Mouse (Mus musculus): ENCODE data around the gene Fam186b. TPM values are rescaled to one million over a fixed set of nuclear protein-coding genes. Genes with fewer than 3 reads are reported as not detected.
"Not testable (repeated sequence)": the region's sequence is repeated elsewhere in the genome, so short reads cannot be mapped to it uniquely, and the experiment has no call there.

The Fam186b gene
- polyA plus RNA-seq, 1 experiment from 2014 or later, result 0.13 TPM

- Histone ChIP-seq H3K27me3 (ENCODE audit: control insufficient read depth, insufficient read depth, low read length) (no peaks in the 10 kb centered on the region), H3K4me3 (ENCODE audit: low read length) (no peak overlapping the region), H3K9me3 (replicated peaks; ENCODE audit: control insufficient read depth, low read length) (no peaks in the 10 kb centered on the region), H3K4me2 (ENCODE audit: low read depth, low read length) (peak overlapping the region; percentile 49), H3K36me3 (ENCODE audit: control insufficient read depth, insufficient read depth) (no peaks in the 10 kb centered on the region), H3K4me1 (ENCODE audit: control insufficient read depth, insufficient read depth, low read length) (peaks cover 24% of the 10 kb centered on the region), H3K9ac (ENCODE audit: low read length) (no peak overlapping the region), H3K27ac (ENCODE audit: low read length) (peak overlapping the region; percentile 59)
- ATAC-seq (replicated peaks; ENCODE audit: extremely low read depth, insufficient read depth, low FRiP score), result 0 out of 2 replicates have a peak, but pooled peaks have one; percentile 14
- 60% methylated on average over 8 of the region's 8 CpGs for WGBS
These were observed 36.4 kb downstream of the Fam186b start for GRCm38 (mm10) chr15:99259167-99259729.

GRCm38 (mm10) chr15:99255241-99255749, 40.4 kb downstream of the Fam186b start:
- no peak for ATAC-seq (replicated peaks; ENCODE audit: extremely low read depth, insufficient read depth, low FRiP score)
- peaks cover 31% of the 10 kb centered on the region for H3K4me1 ChIP-seq (ENCODE audit: control insufficient read depth, insufficient read depth, low read length)
- H3K27ac ChIP-seq (ENCODE audit: low read length), result no peak overlapping the region; the same call in 1 of the 2 replicates
- no peak overlapping the region for H3K4me3 ChIP-seq (ENCODE audit: low read length)
- no peak overlapping the region for H3K9ac ChIP-seq (ENCODE audit: low read length)
- no peaks in the 10 kb centered on the region for H3K27me3 ChIP-seq (ENCODE audit: control insufficient read depth, insufficient read depth, low read length)
- WGBS, result 88% methylated on average over 6 of the region's 6 CpGs
- H3K36me3 ChIP-seq (ENCODE audit: control insufficient read depth, insufficient read depth), result no peaks in the 10 kb centered on the region
- no peak overlapping the region for H3K4me2 ChIP-seq (ENCODE audit: low read depth, low read length)
- no peaks in the 10 kb centered on the region for H3K9me3 ChIP-seq (replicated peaks; ENCODE audit: control insufficient read depth, low read length)

GRCm38 (mm10) chr15:99254477-99255005, 41.1 kb downstream of the Fam186b start:
- Histone ChIP-seq H3K27me3 (ENCODE audit: control insufficient read depth, insufficient read depth, low read length) (no peaks in the 10 kb centered on the region), H3K4me2 (ENCODE audit: low read depth, low read length) (no peak overlapping the region), H3K4me1 (ENCODE audit: control insufficient read depth, insufficient read depth, low read length) (peaks cover 34% of the 10 kb centered on the region), H3K9me3 (replicated peaks; ENCODE audit: control insufficient read depth, low read length) (no peaks in the 10 kb centered on the region), H3K9ac (ENCODE audit: low read length) (no peak overlapping the region; the same call in 1 of the 2 replicates), H3K36me3 (ENCODE audit: control insufficient read depth, insufficient read depth) (peaks cover under 1% of the 10 kb centered on the region; the same call in 1 of the 2 replicates), H3K27ac (ENCODE audit: low read length) (peak overlapping the region; percentile 74), H3K4me3 (ENCODE audit: low read length) (no peak overlapping the region)
- no peak for ATAC-seq (replicated peaks; ENCODE audit: extremely low read depth, insufficient read depth, low FRiP score)
- 66% methylated on average over 2 of the region's 2 CpGs for WGBS

DNA sequence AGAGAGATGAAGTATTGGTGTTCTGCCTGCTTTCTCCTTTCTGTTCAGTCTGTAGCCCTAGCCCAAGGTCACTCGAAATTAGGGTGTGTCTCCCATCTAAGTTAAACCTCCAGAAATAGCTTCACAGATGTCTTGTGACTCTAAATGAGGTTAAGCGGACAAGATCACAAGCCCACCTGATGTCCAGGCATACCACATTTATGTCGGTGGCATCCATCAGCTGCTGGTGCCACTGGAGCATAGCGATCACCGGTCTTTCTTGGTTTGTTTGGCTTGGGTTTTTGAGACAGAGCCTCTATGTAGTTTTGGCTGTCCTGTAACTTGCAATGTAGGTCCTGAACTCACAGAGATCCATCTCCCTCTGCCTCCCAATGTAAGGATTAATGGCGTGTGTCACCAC, 41.9 kb downstream of the Fam186b start:
- no peak overlapping the region for H3K4me2 ChIP-seq (ENCODE audit: low read depth, low read length)
- H3K36me3 ChIP-seq (ENCODE audit: control insufficient read depth, insufficient read depth), result peaks cover 2% of the 10 kb centered on the region; the same call in 1 of the 2 replicates
- H3K4me3 ChIP-seq (ENCODE audit: low read length), result no peak overlapping the region
- 88% methylated on average over 6 of the region's 6 CpGs for WGBS
- no peak overlapping the region for H3K9ac ChIP-seq (ENCODE audit: low read length)
- no peaks in the 10 kb centered on the region for H3K9me3 ChIP-seq (replicated peaks; ENCODE audit: control insufficient read depth, low read length)
- no peak for ATAC-seq (replicated peaks; ENCODE audit: extremely low read depth, insufficient read depth, low FRiP score)
- H3K4me1 ChIP-seq (ENCODE audit: control insufficient read depth, insufficient read depth, low read length), result peaks cover 33% of the 10 kb centered on the region
- no peaks in the 10 kb centered on the region for H3K27me3 ChIP-seq (ENCODE audit: control insufficient read depth, insufficient read depth, low read length)
- peak overlapping the region; percentile 67 for H3K27ac ChIP-seq (ENCODE audit: low read length)

DNA sequence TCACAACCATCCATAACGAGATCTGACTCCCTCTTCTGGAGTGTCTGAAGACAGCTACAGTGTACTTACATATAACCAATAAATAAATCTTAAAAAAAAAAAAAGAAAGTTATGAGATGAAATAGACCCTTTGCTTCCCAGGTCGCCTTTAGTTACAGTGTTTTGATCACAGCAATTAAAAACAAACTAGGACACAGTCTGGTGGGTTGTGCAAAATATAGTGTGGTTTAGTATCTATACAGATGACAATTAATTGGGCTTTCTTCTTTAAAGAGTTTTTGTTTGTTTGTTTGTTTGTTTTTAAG, 42.6 kb downstream of the Fam186b start:
- not testable (repeated sequence) for H3K27me3 ChIP-seq (ENCODE audit: control insufficient read depth, insufficient read depth, low read length)

DNA sequence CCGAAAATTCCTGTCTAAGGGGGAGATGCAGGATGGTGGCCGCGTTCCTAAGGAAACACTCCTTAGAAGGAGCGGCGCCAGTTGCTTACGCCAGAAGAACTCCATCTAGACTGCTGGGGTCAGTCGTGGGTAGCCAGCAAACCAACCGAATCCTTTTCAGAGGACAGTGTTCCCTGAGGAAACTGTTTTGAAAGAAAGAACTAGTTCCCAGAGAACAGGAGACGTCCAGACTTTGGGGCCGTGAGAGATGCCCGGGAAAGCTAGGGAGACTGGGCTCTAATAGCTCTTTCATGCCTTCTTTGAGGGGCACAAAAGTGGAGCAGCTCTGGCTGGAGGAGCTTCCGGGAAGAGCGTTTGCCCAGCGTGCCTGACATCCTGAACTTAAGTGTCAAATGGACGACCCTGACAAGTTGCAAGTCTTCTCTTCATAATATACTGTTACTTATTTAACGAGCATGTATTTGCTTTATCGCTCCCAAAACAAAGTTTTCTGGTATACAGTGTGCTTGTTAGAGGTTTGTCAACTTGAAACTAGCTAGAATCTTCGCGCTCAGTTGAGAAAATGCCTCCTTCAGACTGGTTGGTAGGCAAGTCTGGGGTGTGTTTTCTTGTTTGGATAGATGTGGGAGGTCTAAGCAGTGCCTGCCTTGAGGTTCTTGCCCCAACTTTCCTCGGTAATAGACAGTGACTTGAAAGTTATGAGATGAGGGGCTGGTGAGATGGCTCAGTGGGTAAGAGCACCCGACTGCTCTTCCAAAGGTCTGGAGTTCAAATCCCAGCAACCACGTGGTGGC, 43.1 kb downstream of the Fam186b start:
- 4% methylated on average over 22 of the region's 22 CpGs for WGBS
- Histone ChIP-seq H3K36me3 (ENCODE audit: control insufficient read depth, insufficient read depth) (peaks cover 2% of the 10 kb centered on the region; the same call in 1 of the 2 replicates), H3K9me3 (replicated peaks; ENCODE audit: control insufficient read depth, low read length) (no peaks in the 10 kb centered on the region), H3K4me1 (ENCODE audit: control insufficient read depth, insufficient read depth, low read length) (peaks cover 44% of the 10 kb centered on the region), H3K27me3 (ENCODE audit: control insufficient read depth, insufficient read depth, low read length) (no peaks in the 10 kb centered on the region), H3K4me2 (ENCODE audit: low read depth, low read length) (peak overlapping the region; percentile 93), H3K27ac (ENCODE audit: low read length) (peak overlapping the region; percentile 100), H3K9ac (ENCODE audit: low read length) (peak overlapping the region; percentile 80), H3K4me3 (ENCODE audit: low read length) (peak overlapping the region; percentile 69)
- peak; percentile 39 for ATAC-seq (replicated peaks; ENCODE audit: extremely low read depth, insufficient read depth, low FRiP score)

More for the DNA sequence above, 42.6 kb downstream of the Fam186b start:
- not testable (repeated sequence) for ATAC-seq (replicated peaks; ENCODE audit: extremely low read depth, insufficient read depth, low FRiP score); H3K9ac ChIP-seq (ENCODE audit: low read length); H3K9me3 ChIP-seq (replicated peaks; ENCODE audit: control insufficient read depth, low read length); H3K36me3 ChIP-seq (ENCODE audit: control insufficient read depth, insufficient read depth)
- peak overlapping the region; percentile 69 for H3K4me3 ChIP-seq (ENCODE audit: low read length)
- H3K27ac ChIP-seq (ENCODE audit: low read length), result peak overlapping the region; percentile 100
- peaks cover 38% of the 10 kb centered on the region for H3K4me1 ChIP-seq (ENCODE audit: control insufficient read depth, insufficient read depth, low read length)
- H3K4me2 ChIP-seq (ENCODE audit: low read depth, low read length), result peak overlapping the region; percentile 93
- 48% methylated on average over 2 of the region's 2 CpGs for WGBS

DNA sequence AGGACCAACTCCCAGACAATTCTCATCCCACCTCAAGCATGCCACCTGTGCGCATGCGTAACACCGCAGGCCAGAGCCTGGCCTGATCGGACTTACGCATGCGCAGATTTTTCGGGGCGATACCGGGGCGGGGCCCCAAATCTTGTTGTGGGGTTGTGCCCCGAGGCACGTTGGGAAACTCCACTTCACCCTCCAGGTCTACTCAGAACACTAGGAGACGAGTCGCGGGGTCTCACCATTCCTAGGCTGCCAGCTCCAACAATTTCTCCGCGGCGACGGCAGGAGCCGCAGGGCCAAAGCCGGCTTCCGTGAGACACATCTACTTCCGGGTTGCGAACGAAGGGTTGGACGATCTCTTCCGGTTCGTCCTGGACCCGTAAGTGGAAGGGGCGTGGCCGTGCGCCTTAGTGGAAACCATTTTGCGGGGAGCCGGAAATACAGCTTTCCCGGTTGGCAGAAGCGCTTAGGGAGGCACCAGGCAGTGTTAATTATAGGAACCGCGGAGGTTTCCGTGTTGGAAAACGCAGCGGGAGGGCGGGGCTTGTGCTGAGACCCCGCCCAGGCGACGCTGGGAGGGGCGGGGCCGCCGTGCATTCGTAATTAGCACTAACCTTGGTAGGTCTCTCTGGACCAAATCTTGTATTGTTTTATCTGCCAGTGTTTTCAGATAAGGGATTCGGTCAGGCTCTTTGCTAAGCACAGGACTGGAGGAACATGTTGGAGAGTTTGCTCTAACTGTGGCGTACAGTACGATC, 43.9 kb downstream of the Fam186b start, which contains the start of gene Mcrs1:
Gene Mcrs1, minus strand, starts transcription at position 336 of the 755 bp plus-strand sequence.
- WGBS, result under 1% methylated on average over 52 of the region's 52 CpGs
- Histone ChIP-seq H3K27ac (ENCODE audit: low read length) (peak within 1 kb of the TSS; percentile 100), H3K27me3 (ENCODE audit: control insufficient read depth, insufficient read depth, low read length) (no peaks in the 10 kb centered on the region), H3K4me3 (ENCODE audit: low read length) (peak within 1 kb of the TSS; percentile 69), H3K9me3 (replicated peaks; ENCODE audit: control insufficient read depth, low read length) (no peaks in the 10 kb centered on the region), H3K4me2 (ENCODE audit: low read depth, low read length) (peak within 1 kb of the TSS; percentile 93), H3K4me1 (ENCODE audit: control insufficient read depth, insufficient read depth, low read length) (peaks cover 50% of the 10 kb centered on the region), H3K9ac (ENCODE audit: low read length) (peak within 1 kb of the TSS; percentile 80), H3K36me3 (ENCODE audit: control insufficient read depth, insufficient read depth) (peaks cover 5% of the 10 kb centered on the region; the same call in 1 of the 2 replicates)
- ATAC-seq (replicated peaks; ENCODE audit: extremely low read depth, insufficient read depth, low FRiP score), result peak; percentile 91

GRCm38 (mm10) chr15:99251111-99251510, 44.6 kb downstream of the Fam186b start:
- Histone ChIP-seq H3K27ac (ENCODE audit: low read length) (peak overlapping the region; percentile 66), H3K36me3 (ENCODE audit: control insufficient read depth, insufficient read depth) (peaks cover 11% of the 10 kb centered on the region), H3K4me3 (ENCODE audit: low read length) (peak overlapping the region; percentile 69), H3K9ac (ENCODE audit: low read length) (peak overlapping the region; percentile 72), H3K4me1 (ENCODE audit: control insufficient read depth, insufficient read depth, low read length) (peaks cover 52% of the 10 kb centered on the region), H3K4me2 (ENCODE audit: low read depth, low read length) (peak overlapping the region; percentile 78)
- ATAC-seq (replicated peaks; ENCODE audit: extremely low read depth, insufficient read depth, low FRiP score); H3K9me3 ChIP-seq (replicated peaks; ENCODE audit: control insufficient read depth, low read length); H3K27me3 ChIP-seq (ENCODE audit: control insufficient read depth, insufficient read depth, low read length): not testable (repeated sequence)
- 1% methylated on average over 14 of the region's 15 CpGs for WGBS

Data from heart, embryonic 16.5 days (tissue).